Mouse (Mus musculus) neutrophil, adult 5-6 weeks (primary cell): Measurements from ENCODE around the gene Nanos1. TPM values are rescaled to one million over a fixed set of nuclear protein-coding genes. Genes with fewer than 3 reads are reported as not detected.

Experiments
- ATAC-seq: fragments of 151-379, 151-347 bp; 2 replicates; pipeline ENCODE4 v1.8.0; 2017; ENCODE audit warnings: mild to moderate bottlenecking, moderate TSS enrichment; ENCODE audit not compliant: insufficient number of reproducible peaks, poor library complexity, low FRiP score, severe bottlenecking; ENCODE audit errors: extremely low read depth
- total RNA-seq: library from RNA; stranded (forward); fragments of 200-1000 nt; gene quantifications from 2 replicates; pipeline ENCODE4 v1.2.3, GENCODE M21; 2017

The Nanos1 gene
- total RNA-seq, 1 experiment from 2014 or later, result 2.7 TPM

DNA sequence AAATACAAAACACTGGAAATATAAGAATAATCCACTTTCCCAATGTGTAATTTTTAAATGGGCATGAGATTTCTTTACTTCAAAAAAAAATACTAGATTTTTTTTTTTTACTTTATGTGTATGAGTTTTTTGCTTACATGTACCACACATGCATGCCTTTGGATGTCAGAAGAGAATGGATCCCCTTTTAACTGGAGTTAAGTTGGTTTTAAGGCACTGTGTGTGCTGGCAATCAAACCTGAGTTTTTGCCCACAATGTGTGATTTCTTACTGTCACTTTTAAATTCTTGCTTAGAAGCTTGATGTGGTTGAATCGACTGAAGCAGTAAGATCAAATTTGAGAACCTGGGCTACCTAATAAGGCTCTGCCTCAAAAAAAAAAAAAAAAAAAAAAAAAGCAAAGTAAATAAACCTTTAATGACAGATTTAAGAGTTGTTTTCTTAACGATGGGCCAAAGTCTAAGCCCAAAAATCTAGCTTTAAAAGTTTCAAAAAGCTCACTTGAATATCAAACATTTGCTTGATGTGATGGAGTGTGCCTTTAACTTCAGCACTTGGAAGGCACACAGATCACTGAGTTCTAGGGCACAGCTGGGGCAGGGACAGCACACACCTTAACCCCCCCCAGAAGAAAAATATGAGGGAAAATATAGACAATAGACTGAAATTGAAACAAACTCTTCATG, 31.8 kb downstream of the Nanos1 start:
- ATAC-seq, result no peak

DNA sequence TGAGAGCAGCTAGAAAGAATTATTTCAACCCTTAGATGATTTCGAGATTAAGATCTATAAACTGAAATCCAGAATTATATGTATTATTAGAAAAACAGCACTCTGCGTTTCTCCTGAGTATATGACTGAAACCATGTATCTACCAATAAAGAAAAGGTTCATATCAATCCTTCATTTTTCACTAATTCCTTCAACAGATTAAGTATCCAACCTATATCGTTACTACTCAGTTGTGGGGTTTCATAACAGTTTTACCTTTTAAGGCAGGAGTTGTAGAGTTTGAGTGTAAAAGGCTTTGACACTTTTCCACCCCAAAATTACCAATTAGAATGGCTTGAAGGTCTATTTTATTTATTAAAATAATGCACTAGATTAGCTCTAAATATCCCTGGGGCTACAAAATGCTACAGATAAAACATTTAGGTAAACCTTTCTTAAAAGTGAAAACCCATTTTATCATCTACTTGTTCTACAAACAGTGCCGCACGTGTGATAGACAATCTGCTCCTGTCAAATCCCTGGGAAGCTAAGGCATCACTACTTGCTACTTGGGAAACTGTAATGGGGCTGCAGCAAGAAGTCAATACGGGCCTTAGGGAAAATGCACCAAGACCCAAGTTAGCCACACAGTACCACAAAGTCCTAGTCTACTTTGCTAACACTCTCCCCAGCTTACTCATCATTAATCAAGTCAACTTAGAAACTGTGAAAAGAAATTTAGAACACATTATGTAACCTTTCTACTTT, 32.6 kb downstream of the Nanos1 start:
- no peak for ATAC-seq

DNA sequence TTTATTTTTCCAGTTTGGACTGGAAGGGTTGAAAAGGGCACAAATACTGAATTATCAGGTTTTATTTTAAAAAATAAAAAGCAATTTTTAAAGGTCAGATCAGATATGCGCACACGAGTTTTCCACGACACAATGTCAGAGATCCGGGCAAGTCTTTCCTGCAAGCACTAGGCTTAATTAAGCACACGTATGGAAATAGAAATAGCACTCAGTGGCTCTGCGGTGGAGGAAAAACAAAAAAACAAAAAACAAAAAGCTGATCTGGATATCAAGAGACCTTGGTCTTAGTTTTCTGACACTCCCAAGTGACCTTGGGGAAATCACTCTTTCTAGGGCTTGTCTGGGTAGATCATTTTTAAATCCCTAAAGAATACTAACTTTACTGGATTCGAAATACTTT, 33.7 kb downstream of the Nanos1 start:
- ATAC-seq, result no peak

DNA sequence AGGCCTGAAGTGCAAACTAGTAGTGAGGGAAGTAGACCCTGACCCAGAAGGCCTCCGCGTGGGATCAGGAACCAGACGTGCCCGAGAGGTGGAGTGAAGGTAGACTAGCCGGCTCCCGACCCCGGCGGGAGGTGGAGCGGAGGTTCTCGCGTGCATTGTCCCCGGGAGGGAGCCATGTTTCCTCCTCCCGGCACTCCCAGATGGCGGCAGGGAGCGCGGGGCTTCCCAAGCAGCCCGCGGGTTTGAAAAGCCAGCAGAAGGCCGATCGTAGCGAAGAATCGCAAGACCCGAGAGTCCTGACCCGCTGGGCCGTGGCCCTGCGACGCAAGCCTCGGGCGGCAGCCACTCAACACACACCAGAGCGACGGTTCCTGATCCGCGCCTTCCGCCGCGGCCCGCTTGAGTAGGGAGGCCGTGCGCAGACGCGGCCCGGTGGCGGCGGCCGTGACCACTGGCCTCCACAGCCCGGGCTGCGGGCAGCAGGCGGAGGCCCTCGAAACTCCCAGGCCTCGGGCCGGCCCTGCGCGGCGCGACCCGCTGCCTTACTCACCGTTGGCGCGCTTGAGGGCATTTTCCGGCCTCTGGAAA, 34.2 kb downstream of the Nanos1 start:
- peak; percentile 44 for ATAC-seq

DNA sequence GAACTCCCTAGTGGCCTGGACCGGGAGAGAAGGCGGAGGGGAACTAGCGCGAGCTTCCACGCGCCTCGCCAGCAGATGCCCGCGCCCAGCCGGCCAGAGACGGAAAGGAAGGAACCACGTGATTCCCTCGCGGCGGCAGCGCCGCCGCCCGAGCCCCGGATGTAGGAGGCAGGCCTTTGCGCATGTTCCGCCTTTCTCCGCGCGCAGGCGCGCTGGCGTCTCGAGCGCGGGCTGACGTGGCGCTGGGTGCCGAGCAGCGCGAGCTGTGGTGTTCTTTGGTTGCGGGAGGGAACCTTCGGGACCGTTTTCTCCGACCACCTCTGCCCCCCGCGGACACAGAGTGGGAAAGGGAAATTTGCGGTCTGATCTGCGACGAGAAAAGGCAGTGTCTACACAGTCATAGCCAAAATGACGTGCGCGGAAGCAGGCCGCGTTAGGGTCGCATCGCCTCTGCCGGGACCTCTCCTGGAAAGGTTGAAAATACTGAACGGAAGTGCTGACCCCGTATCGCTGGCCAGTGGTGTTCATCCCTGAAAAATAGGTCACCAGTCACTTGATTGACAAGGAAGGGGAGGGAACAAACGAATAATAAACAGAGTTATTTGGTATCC, 34.9 kb downstream of the Nanos1 start, which contains the start of gene Eif3a:
Gene Eif3a, minus strand, starts transcription at position 108 of the 611 bp plus-strand sequence.
- ATAC-seq, result peak; percentile 84

DNA sequence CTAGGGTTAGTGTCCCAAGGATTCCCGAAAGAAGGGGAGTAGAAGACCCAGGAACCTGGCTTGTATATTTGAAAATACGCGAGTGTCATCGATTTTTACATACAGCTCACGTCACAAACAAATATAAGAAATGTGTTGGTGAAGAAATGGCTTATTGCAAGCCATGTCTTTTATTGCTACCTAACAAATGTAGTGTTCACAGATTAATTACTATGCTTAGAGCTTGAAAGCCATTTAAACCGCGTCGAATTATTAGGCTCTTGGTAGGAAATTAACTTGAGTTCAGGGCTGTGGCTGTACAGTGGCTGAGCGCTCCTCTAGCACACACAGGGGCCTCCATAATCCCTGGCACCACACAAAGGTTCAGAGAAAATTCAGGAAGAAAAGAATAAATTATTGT, 35.4 kb downstream of the Nanos1 start:
- no peak for ATAC-seq

DNA sequence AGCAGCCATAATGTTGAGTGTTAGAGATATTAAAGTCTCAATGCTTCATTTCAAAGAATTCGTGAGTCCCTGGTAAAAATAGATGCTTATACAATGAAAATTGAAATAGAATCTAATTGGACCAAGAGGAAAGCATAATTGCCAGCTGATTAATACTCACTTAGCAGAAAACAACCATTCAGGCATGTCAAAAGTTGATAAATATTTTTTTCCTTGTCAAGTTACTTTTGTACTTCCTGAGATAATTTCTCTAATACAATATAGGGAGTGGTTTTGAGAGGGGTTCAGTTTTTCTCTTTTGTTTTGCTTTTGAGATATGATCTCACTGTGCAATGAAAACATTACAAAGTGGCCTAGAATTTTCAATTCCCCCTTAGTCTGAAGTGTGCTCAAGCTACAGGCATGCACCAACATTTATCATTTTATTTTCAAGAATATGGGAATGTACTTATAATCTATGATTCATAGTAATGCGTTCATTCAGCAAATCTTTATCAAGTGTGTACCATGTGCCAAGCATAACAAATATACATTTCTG, 37.5 kb downstream of the Nanos1 start:
- ATAC-seq, result no peak

DNA sequence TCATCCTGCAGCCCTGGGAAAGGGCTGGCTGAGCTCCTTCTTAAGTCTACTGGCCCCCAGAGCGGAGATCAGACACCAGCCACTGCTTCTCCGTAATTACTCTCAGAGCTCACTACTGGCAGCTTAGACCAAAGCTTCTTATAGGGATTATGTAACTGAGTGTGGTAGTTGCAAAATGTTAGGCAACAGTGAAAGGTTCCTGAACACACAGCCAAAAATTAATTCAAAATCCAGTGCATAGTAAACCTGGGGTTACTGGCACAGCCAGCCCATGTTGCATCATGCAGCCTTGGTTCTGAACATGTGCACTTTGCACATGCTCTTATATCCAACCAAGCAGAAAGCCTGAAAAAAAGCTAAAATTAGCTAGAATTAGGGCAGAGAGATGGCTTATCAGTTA, 39.5 kb downstream of the Nanos1 start:
- ATAC-seq, result no peak

DNA sequence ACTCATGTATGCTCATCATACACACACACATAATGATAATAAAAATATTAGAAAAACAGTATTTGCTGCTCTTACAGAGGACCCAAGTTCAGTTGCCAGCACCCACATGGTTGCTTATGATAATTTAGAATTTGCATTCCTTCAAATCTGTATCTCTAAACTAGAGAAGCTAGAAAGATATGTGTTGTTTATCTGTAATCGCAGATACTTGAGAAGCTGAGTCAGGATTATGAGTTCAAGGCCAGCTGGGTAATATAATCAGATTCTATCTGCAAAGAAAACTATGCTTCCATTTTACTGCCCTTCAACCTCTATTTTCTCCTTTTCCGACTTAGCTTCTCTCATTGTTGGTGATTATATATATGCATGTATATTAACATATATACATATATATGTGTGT, 41.6 kb downstream of the Nanos1 start:
- ATAC-seq, result no peak

DNA sequence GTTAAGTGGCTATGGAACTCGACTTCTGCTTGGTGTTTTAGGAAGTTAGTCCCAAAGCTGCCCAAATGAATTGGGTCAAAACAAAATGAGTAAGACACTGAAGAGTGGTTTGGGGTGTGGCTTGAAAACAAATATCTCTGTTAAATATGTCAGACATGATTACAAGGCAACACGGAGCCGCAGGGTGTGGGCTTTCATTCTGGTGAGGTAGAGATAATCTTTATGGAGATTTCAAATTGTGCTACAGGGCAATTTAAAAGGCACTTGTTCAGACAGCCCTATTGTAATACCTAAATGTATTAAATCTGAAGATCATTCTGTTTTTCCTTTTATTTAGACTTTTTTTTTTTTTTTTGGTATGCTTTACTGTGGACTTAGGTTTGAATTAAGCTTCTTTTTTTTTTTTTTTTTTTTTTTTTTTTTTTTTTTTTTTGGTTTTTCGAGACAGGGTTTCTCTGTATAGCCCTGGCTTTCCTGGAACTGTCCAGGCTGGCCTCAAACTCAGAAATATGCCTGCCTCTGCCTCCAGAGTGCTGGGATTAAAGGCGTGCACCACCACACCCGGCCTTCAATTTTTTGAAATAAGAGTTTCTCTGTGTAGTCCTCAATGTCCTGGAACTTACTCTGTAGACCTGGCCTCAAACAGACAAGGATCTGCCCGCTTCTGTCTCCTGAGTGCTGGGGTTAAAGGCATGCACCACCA, 44.2 kb downstream of the Nanos1 start:
- ATAC-seq, result no peak

DNA sequence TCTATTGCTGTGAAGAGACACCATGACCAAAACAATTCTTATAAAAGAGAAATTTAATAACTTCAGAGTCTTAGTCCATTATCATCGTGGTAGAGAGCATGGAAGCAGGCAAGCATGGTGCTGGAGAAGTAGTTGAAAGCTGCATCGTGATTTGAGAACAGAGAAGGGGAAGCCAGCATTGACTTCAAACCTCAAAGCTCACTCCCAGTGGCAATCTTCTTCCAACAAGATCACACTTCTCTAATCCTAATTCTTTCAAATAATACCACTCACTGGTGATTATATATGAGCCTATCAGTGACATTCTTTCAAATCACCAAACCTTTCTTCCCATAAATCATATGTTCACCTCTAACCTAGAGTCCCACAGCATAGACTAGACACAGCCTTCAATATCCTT, 49.1 kb downstream of the Nanos1 start:
- no peak for ATAC-seq

Other genes starting within 250 kb of the Nanos1 start
- 67.2 and 71.3 TPM in 2 replicates for gene Cacul1, start 175.0 kb upstream of the Nanos1 start, total RNA-seq
- gene Eif3a, start 34.7 kb downstream of the Nanos1 start, total RNA-seq, result 236 and 241 TPM in 2 replicates
- 33.8 and 34.8 TPM in 2 replicates for gene Fam45a, start 55.6 kb downstream of the Nanos1 start, total RNA-seq
- gene Sfxn4, start 105.5 kb downstream of the Nanos1 start, total RNA-seq, result 6.0 and 8.4 TPM in 2 replicates
- 22.7 and 24.7 TPM in 2 replicates for gene Prdx3, start 118.6 kb downstream of the Nanos1 start, total RNA-seq
- gene Grk5, start 133.8 kb downstream of the Nanos1 start, total RNA-seq, result 18.9 and 19.2 TPM in 2 replicates